Mouse (Mus musculus) small intestine, adult 2 months (tissue): Measurements from ENCODE around the gene Plce1.
A peak's percentile ranks its signal among the peaks of the same experiment; 100 is the strongest.

Source experiments
- CTCF ChIP-seq: fragments of 200-500 bp; IDR thresholded peaks from 2 replicates; pipeline ENCODE4 v1.5.1; 2012; ENCODE audit warnings: low read depth, mild to moderate bottlenecking, control low read depth, inconsistent platforms, low read length, moderate library complexity, mixed read lengths; ENCODE audit not compliant: insufficient replicate concordance, insufficient read length; ENCODE audit errors: extremely low read depth
- POLR2A ChIP-seq: fragments of 200-500 bp; IDR thresholded peaks from 2 replicates; pipeline ENCODE4 v1.6.1; 2012; ENCODE audit warnings: low read depth, mild to moderate bottlenecking, control low read depth, inconsistent platforms, low read length, moderate library complexity

DNA sequence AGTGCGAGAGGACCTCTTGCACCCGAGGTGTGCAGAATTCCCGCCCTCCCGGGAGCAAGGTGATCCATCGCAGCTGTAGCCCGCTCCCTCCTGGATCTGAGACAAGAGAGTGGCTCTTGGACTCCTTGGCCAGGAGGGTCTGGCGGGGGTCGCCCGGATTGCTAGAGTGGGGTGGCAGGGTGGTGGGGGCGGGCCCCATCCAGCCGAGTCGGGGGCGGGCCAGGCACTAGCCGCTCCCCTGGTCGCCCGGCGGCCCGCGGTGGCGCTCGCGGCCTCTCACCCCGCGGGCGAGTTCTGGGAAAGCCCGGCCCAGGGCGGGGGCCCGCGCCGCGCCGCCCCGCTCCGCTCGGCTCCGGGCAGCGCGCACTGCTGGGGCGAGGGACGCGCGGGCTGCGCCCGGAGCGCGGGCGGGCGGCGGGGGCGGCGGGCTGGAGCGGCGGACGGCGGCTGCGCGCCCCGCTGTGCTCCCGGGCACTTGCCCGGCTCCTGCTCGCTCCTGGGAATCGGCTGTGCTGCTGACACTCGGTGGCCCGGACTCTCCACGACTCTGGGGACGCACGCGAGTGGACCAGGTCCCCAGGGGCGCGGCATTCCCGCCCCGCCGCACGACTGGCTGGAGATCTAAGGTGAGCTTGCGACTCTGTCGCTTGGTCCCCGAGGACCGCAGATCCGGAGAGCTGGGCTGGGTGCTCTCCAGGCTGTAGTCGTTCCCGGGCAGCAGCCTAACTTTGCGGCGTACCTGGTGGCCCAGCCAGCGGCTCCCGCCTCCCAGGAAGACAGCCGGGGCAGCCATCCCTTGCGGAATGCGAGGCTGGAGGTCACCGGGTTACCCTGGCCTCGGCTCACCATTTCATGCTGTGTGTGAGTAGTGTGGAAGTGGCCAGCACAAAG, at the start of gene Plce1:
- TF ChIP-seq CTCF (no peak), POLR2A (0 out of 2 replicates have a peak, but pooled peaks have one; percentile 6)
